Mouse (Mus musculus) CD4-positive, CD25-positive, alpha-beta regulatory T cell, adult 4 months (primary cell): ENCODE measurements around the gene Ano1. TPM values are rescaled to one million over a fixed set of nuclear protein-coding genes. Genes with fewer than 3 reads are reported as not detected.

ENCODE experiments used
- ATAC-seq: one replicate; pipeline ENCODE4 v1.8.0; 2017
- polyA plus RNA-seq, 2 experiments: library from polyadenylated mRNA; unstranded; fragments of 100-300 nt; shearing (Covaris generic); gene quantifications; one replicate each; pipeline ENCODE4 v1.2.1; 2017

Ano1 gene
- polyA plus RNA-seq, 2 experiments from 2014 or later, result 0.09 TPM; not detected in 1

GRCm38 (mm10) chr7:144696764-144697704 lies 54.7 kb downstream of the Ano1 start:
- ATAC-seq, result no peak

- no peak for ATAC-seq
Measured at GRCm38 (mm10) chr7:144689855-144690254, 61.9 kb downstream of the Ano1 start.

- ATAC-seq, result no peak
Measured at GRCm38 (mm10) chr7:144689136-144689535, 62.6 kb downstream of the Ano1 start.

GRCm38 (mm10) chr7:144687663-144688381 lies 64.0 kb downstream of the Ano1 start:
- ATAC-seq, result no peak

- ATAC-seq, result no peak
Measured at GRCm38 (mm10) chr7:144684947-144685346, 66.8 kb downstream of the Ano1 start.

GRCm38 (mm10) chr7:144684467-144684866 lies 67.3 kb downstream of the Ano1 start:
- ATAC-seq, result no peak

- no peak for ATAC-seq
Measured at GRCm38 (mm10) chr7:144680096-144680495, 71.7 kb downstream of the Ano1 start.

GRCm38 (mm10) chr7:144678241-144679030 lies 73.3 kb downstream of the Ano1 start:
- ATAC-seq, result no peak

- ATAC-seq, result no peak
Measured at GRCm38 (mm10) chr7:144677341-144678086, 74.3 kb downstream of the Ano1 start.

GRCm38 (mm10) chr7:144675632-144676031 lies 76.1 kb downstream of the Ano1 start:
- ATAC-seq, result no peak

GRCm38 (mm10) chr7:144669895-144670294 lies 81.9 kb downstream of the Ano1 start:
- no peak for ATAC-seq

GRCm38 (mm10) chr7:144668603-144669278 lies 83.0 kb downstream of the Ano1 start:
- ATAC-seq, result no peak

GRCm38 (mm10) chr7:144667091-144667490 lies 84.7 kb downstream of the Ano1 start:
- ATAC-seq, result no peak

- no peak for ATAC-seq
Measured at GRCm38 (mm10) chr7:144665585-144665984, 86.2 kb downstream of the Ano1 start.

- no peak for ATAC-seq
Measured at GRCm38 (mm10) chr7:144663566-144663965, 88.2 kb downstream of the Ano1 start.

- no peak for ATAC-seq
Measured at GRCm38 (mm10) chr7:144656261-144656967, 95.4 kb downstream of the Ano1 start.

GRCm38 (mm10) chr7:144653681-144654425 lies 97.9 kb downstream of the Ano1 start:
- no peak for ATAC-seq

GRCm38 (mm10) chr7:144647547-144647946 lies 104.2 kb downstream of the Ano1 start:
- no peak for ATAC-seq

GRCm38 (mm10) chr7:144640817-144641216 lies 111.0 kb downstream of the Ano1 start:
- ATAC-seq, result no peak

- no peak for ATAC-seq
Measured at GRCm38 (mm10) chr7:144636000-144636399, 115.8 kb downstream of the Ano1 start.
